Mouse (Mus musculus) heart, embryonic 11.5 days (tissue): ENCODE results near the gene Maneal. TPM values are rescaled to one million over a fixed set of nuclear protein-coding genes. Genes with fewer than 3 reads are reported as not detected.

Experiments used
- ATAC-seq: fragments of 200-750 bp; cut with Nextera tagmentation; replicated peaks from 2 replicates; pipeline ENCODE4 v1.8.0; 2017; ENCODE audit warnings: moderate library complexity; ENCODE audit not compliant: insufficient number of reproducible peaks, low FRiP score, low TSS enrichment
- H3K27ac ChIP-seq: fragments of 300-500 bp; sonication (generic); 2 replicates; pipeline ENCODE4 v1.5.1; 2014; ENCODE audit warnings: mild to moderate bottlenecking, low read depth, low read length
- H3K27me3 ChIP-seq: fragments of 300-500 bp; sonication (generic); 2 replicates; pipeline ENCODE4 v1.6.1; 2014; ENCODE audit warnings: mild to moderate bottlenecking, low read length, mixed read lengths; ENCODE audit not compliant: control insufficient read depth, insufficient read depth
- H3K36me3 ChIP-seq: fragments of 300-500 bp; sonication (generic); 2 replicates; pipeline ENCODE4 v1.6.1; 2014; ENCODE audit warnings: mild to moderate bottlenecking, low read length, moderate library complexity, mixed read lengths; ENCODE audit not compliant: control insufficient read depth, insufficient read depth
- H3K4me1 ChIP-seq: fragments of 300-500 bp; sonication (generic); 2 replicates; pipeline ENCODE4 v1.6.1; 2014; ENCODE audit warnings: low read length; ENCODE audit not compliant: control insufficient read depth, insufficient read depth
- H3K4me2 ChIP-seq: fragments of 300-500 bp; sonication (generic); 2 replicates; pipeline ENCODE4 v1.6.1; 2014; ENCODE audit warnings: mild to moderate bottlenecking, moderate library complexity
- H3K4me3 ChIP-seq: fragments of 300-500 bp; sonication (generic); 2 replicates; pipeline ENCODE4 v1.5.1; 2014; ENCODE audit warnings: low read depth, low read length
- H3K9ac ChIP-seq: fragments of 300-500 bp; sonication (generic); 2 replicates; pipeline ENCODE4 v1.6.1; 2014; ENCODE audit warnings: mild to moderate bottlenecking, low read depth, low read length, moderate library complexity
- H3K9me3 ChIP-seq: fragments of 300-500 bp; sonication (generic); replicated peaks from 2 replicates; pipeline ENCODE4 v1.6.1; 2016; ENCODE audit warnings: low read length; ENCODE audit not compliant: control insufficient read depth
- WGBS: fragments of 180-500 bp; shearing (Covaris S2); extraction: QIAGEN DNeasy Blood & Tissue Kit; methylation state at CpG from one replicate; pipeline ENCODE4 v1.1.7; 2014; ENCODE audit not compliant: insufficient replicate concordance; 5-methylcytosine and 5-hydroxymethylcytosine counted together
- polyA plus RNA-seq: library from polyadenylated mRNA; unstranded; fragments of >200 nt; fragmentation: Nextera tagmentation; extraction: Ambion mirVana; gene quantifications from 2 replicates; pipeline ENCODE4 v1.2.1, GENCODE M21; 2014

The Maneal gene
- polyA plus RNA-seq, 1 experiment from 2014 or later = 0.21 TPM

DNA sequence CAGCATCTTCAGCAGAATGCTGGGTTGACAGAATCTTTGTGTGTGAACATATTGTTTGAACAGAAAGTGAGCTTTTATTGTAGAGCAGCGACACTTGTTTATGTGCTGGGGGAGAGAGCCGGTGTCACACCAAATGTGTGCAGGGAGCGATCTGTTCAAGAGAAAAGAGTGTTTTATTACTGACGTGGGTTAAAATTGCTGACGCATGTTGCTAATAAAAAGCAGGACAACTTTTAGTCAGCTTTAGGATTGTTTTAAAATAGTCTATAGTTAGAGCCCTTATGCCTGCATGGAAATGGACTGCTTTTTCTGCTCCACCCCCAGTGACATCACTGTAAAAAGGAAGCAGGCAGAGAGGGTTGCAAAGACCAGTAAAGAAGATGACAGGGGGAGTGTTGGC lies 28.9 kb upstream of the Maneal start:
- no peak for ATAC-seq
- no peaks in the 10 kb centered on the region for H3K36me3 ChIP-seq
- H3K9me3 ChIP-seq = no peaks in the 10 kb centered on the region
- H3K27ac ChIP-seq = no peak overlapping the region
- WGBS = 74% methylated on average over 5 of the region's 5 CpGs
- peaks cover 7% of the 10 kb centered on the region; the same call in 1 of the 2 replicates for H3K4me1 ChIP-seq
- H3K4me3 ChIP-seq = no peak overlapping the region
- H3K9ac ChIP-seq = no peak overlapping the region
- peaks cover 74% of the 10 kb centered on the region for H3K27me3 ChIP-seq
- H3K4me2 ChIP-seq = no peak overlapping the region

- H3K4me3 ChIP-seq = no peak overlapping the region
- ATAC-seq = no peak
- 93% methylated on average over 2 of the region's 2 CpGs for WGBS
- H3K27ac ChIP-seq = no peak overlapping the region
- H3K9ac ChIP-seq = no peak overlapping the region
- H3K27me3 ChIP-seq = peaks cover 72% of the 10 kb centered on the region
- no peaks in the 10 kb centered on the region for H3K9me3 ChIP-seq
- peaks cover 5% of the 10 kb centered on the region; the same call in 1 of the 2 replicates for H3K4me1 ChIP-seq
- H3K36me3 ChIP-seq = no peaks in the 10 kb centered on the region
- H3K4me2 ChIP-seq = no peak overlapping the region
Measured at GRCm38 (mm10) chr4:124889935-124890334, 28.0 kb upstream of the Maneal start.

DNA sequence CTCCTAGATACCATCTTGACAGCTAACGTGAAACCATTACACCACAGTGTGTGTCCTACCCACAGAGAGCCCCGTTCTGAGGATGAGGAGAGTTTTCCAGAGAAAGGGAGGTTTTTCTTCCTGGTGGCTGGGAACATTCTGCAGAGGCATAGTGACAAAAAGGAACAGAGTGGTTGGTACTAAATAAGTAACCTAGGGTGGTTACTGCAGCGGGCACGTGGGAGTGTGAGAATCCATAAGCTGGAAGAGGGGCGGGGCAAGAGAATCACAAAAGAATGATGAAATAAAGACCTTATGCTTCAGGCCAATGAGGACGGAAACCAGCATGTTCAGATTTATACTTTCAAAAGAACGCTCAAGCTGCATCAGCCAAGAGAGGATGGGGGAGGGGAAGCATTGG lies 26.7 kb upstream of the Maneal start:
- ATAC-seq = no peak

GRCm38 (mm10) chr4:124882151-124882729 lies 20.3 kb upstream of the Maneal start:
- peak overlapping the region; percentile 63 for H3K4me2 ChIP-seq
- H3K4me3 ChIP-seq = no peak overlapping the region; the same call in 1 of the 2 replicates

More for the DNA sequence above, 26.7 kb upstream of the Maneal start:
- Histone ChIP-seq H3K4me3 (no peak overlapping the region), H3K9me3 (no peaks in the 10 kb centered on the region), H3K4me1 (no peaks in the 10 kb centered on the region), H3K27me3 (peaks cover 68% of the 10 kb centered on the region), H3K27ac (no peak overlapping the region), H3K4me2 (no peak overlapping the region), H3K36me3 (no peaks in the 10 kb centered on the region), H3K9ac (no peak overlapping the region)
- 65% methylated on average over 7 of the region's 7 CpGs for WGBS

DNA sequence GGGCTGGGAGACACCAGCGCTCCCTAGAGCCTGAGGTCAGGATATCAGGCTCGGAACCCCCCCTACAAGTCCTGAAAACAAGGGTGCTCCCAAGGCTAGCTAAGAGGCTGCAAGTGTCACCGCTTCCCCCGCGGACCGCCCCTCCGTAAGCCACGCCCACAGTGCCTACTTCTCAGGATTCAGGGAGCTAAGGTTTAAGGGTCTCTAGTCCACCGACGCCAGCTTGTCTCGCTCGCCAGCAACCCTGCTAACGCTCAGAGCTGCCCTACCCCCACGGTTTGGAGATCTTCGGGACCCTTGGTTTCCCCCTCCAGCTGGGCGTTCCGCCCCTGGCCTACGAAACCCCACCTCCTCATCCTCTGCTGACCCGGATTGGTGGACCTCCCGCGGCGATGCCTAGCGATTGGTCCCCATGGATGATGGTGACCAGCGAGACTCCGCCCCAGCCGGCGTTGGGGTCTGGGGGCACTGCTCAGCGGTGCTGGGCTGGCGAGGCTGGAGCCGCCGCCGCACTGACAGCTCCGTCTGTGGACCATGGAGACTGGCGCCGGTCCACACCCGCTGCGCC lies 19.5 kb upstream of the Maneal start:
- Histone ChIP-seq H3K4me3 (peak overlapping the region; percentile 32), H3K4me1 (peaks cover 7% of the 10 kb centered on the region; the same call in 1 of the 2 replicates)

More at GRCm38 (mm10) chr4:124882151-124882729, 20.3 kb upstream of the Maneal start:
- peaks cover 7% of the 10 kb centered on the region; the same call in 1 of the 2 replicates for H3K4me1 ChIP-seq
- peaks cover 3% of the 10 kb centered on the region; the same call in 1 of the 2 replicates for H3K9me3 ChIP-seq
- H3K27me3 ChIP-seq = peaks cover 68% of the 10 kb centered on the region
- 0 out of 2 replicates have a peak, but pooled peaks have one; percentile 22 for ATAC-seq
- H3K9ac ChIP-seq = no peak overlapping the region
- no peaks in the 10 kb centered on the region for H3K36me3 ChIP-seq
- no peak overlapping the region for H3K27ac ChIP-seq
- 1% methylated on average over 37 of the region's 37 CpGs for WGBS

GRCm38 (mm10) chr4:124880599-124880998 lies 18.6 kb upstream of the Maneal start, which contains the start of gene Epha10:
TSS of gene Epha10 (plus strand) at chr4:124880899.
- Histone ChIP-seq H3K27me3 (peaks cover 59% of the 10 kb centered on the region), H3K9me3 (peaks cover 3% of the 10 kb centered on the region; the same call in 1 of the 2 replicates), H3K4me2 (peak within 1 kb of the TSS; percentile 63), H3K4me1 (peaks cover 7% of the 10 kb centered on the region; the same call in 1 of the 2 replicates), H3K27ac (no peak within 1 kb of the TSS), H3K9ac (no peak within 1 kb of the TSS), H3K36me3 (no peaks in the 10 kb centered on the region), H3K4me3 (peak within 1 kb of the TSS; percentile 32)
- ATAC-seq = no peak
- WGBS = 6% methylated on average over 11 of the region's 11 CpGs

More for the DNA sequence above, 19.5 kb upstream of the Maneal start:
- H3K9ac ChIP-seq = no peak overlapping the region
- peaks cover 3% of the 10 kb centered on the region; the same call in 1 of the 2 replicates for H3K9me3 ChIP-seq
- ATAC-seq = peak; percentile 47; the same call in 1 of the 2 replicates
- H3K27ac ChIP-seq = no peak overlapping the region
- H3K4me2 ChIP-seq = peak overlapping the region; percentile 63
- peaks cover 66% of the 10 kb centered on the region for H3K27me3 ChIP-seq
- WGBS = 0% methylated on average over 37 of the region's 37 CpGs
- H3K36me3 ChIP-seq = no peaks in the 10 kb centered on the region

GRCm38 (mm10) chr4:124872719-124873118 lies 10.7 kb upstream of the Maneal start:
- Histone ChIP-seq H3K27ac (no peak overlapping the region), H3K4me1 (no peaks in the 10 kb centered on the region), H3K9me3 (no peaks in the 10 kb centered on the region), H3K36me3 (no peaks in the 10 kb centered on the region), H3K27me3 (no peaks in the 10 kb centered on the region), H3K9ac (no peak overlapping the region), H3K4me3 (no peak overlapping the region), H3K4me2 (no peak overlapping the region)
- WGBS = 88% methylated on average over 1 of the region's 1 CpGs
- ATAC-seq = no peak

GRCm38 (mm10) chr4:124860446-124860845 lies 1.5 kb downstream of the Maneal start:
- WGBS = 6% methylated on average over 7 of the region's 7 CpGs
- ATAC-seq = no peak
- Histone ChIP-seq H3K4me2 (no peak overlapping the region), H3K36me3 (peaks cover 4% of the 10 kb centered on the region; the same call in 1 of the 2 replicates), H3K4me1 (peaks cover 2% of the 10 kb centered on the region; the same call in 1 of the 2 replicates), H3K9ac (no peak overlapping the region), H3K9me3 (no peaks in the 10 kb centered on the region), H3K4me3 (no peak overlapping the region), H3K27me3 (peaks cover 33% of the 10 kb centered on the region), H3K27ac (no peak overlapping the region)
